Mouse (Mus musculus) common myeloid progenitor, adult 5-6 weeks (primary cell): ENCODE results near the gene Rack1. TPM values are rescaled to one million over a fixed set of nuclear protein-coding genes. Genes with fewer than 3 reads are reported as not detected.
"Not testable (repeated sequence)": the region's sequence is repeated elsewhere in the genome, so short reads cannot be mapped to it uniquely, and the experiment has no call there.

Experiments used
- ATAC-seq: replicated peaks from 2 replicates; pipeline ENCODE4 v1.8.0; 2016; ENCODE audit warnings: low read depth, mild to moderate bottlenecking, moderate TSS enrichment, inconsistent platforms; ENCODE audit not compliant: poor library complexity, severe bottlenecking
- total RNA-seq: library from RNA; stranded (forward); fragments of 200-1000, 187-1606 nt; gene quantifications from 2 replicates; pipeline ENCODE4 v1.2.3, GENCODE M21; 2017

The Rack1 gene
- total RNA-seq, 1 experiment from 2014 or later, result 1,552 TPM

DNA sequence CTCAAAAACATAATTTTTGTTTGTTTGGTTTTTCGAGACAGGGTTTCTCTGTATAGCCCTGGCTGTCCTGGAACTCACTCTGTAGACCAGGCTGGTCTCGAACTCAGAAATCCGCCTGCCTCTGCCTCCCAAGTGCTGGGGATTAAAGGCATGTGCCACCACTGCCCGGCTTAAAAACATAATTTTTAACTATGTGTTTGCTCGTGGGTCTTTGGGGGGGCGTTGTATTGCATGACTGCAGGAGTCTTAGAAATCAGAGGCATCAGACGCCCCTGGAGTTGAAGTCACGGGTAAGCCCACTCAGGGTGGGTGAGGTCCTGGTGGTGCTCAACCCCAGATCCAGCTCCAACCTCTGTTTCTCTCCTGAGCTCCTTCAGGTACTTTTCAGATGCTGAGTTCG is 8.2 kb upstream of the Rack1 start:
- ATAC-seq, result not testable (repeated sequence)

DNA sequence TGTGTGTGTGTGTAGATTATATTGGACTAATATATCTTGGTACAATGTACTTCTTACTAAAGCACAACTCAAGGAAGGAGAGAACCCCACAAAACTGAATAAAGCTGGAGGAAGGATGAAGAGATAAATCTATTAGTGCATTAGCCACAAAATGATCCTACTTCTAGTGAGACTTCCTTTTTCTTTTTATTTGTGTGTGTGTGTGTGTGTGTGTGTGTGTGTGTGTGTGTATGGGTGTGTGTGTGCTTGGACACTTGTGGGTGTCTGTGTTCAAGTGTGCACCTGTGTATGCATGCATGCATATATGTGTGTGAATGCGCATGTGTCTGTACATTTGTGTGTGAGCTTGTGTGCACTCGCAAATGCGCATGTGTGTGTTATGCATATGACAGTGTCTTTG is 6.9 kb upstream of the Rack1 start:
- no peak for ATAC-seq

DNA sequence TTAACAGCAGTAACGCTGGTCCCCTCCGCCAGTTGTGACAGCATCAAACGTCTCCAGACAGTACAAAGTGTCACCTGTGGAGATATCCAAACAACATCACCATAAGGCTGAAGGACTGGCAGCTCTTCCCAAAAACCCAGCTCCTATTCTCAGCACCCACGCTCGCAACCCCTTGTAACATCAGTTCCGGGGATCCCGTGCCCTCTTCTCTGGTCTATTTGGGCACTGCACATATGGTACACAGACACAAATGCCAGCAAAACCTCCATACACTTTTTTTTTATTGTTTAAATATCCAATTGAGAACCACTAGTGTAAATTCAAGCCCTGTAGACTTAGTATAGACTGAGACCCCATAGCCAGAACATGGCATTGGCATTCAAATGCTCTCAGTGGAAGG is 4.9 kb upstream of the Rack1 start:
- ATAC-seq, result no peak

DNA sequence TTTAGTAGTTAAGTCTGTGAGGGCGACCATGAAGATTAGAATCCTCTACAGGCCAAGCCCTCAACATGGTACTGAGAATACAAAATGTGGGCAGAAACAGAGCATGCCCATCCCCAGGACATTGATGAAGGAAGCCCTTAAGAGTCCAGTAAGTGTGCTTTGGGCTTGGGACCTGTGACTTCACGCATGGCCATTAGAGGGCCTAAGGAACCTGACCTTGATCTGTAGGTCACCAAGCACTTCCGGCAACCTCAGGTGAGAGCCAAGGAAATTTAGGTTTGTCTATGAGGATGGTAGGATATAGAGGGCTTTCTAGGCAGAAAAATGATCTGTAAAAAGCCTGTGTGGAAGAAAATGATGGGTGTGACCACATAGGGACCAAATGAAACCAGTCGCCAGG is 3.8 kb upstream of the Rack1 start:
- no peak for ATAC-seq

DNA sequence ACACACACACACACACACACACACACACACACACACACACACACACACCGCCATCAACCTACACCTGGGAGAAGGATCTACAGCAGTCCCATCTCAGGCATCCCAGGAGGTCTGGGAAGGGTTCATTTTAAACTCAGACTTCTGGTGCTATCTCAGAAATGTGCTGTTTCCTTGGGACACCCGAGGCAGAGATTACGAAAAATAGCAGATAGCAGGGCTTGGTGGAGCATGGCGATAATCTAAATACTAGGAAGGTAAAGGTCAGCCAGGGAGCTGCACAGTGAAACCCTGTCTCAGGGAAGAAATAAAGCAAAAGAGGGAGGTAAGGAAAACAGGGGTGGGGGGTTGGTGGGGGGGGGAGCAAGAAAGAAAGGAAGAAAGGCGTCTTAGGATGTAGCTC is 2.8 kb upstream of the Rack1 start:
- no peak for ATAC-seq

DNA sequence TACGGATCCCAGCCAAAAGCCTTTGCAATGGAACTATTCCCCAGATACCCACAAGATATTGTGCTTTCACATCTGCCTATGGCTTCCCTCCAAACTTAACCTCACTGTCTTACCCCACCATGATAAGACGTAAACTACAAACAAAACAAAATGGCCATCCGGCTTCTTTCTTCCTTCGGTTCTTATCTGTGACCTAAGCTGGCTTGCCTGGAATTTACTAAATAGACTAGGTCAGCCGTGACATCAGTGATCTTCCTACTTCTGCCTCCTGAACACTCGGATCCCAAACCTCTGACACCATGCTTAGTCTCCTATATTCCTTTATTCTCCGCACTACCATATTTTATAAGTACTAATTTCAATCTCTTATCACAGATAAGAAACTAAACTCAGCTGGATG is 1.8 kb upstream of the Rack1 start:
- no peak for ATAC-seq

GRCm38 (mm10) chr11:48798984-48799920 is 880 bp upstream of the Rack1 start:
- ATAC-seq, result 0 out of 2 replicates have a peak, but pooled peaks have one; percentile 1

- no peak for ATAC-seq
Measured at GRCm38 (mm10) chr11:48801831-48802772, 2.0 kb downstream of the Rack1 start.

DNA sequence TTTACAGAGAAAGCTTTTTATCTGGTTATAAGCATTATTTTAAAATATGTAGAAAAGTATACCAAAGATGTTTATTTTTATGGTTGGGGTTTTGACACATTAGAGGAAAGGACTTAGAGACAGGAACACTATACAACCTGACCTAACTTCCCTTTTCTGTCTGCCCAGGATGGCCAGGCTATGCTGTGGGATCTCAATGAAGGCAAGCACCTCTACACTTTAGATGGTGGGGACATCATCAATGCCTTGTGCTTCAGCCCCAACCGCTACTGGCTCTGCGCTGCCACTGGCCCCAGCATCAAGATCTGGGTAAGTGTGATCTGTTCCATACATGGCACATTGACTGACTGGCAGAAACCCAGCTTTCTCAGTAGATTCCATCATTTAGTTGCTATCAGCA is 3.9 kb downstream of the Rack1 start:
- ATAC-seq, result no peak

DNA sequence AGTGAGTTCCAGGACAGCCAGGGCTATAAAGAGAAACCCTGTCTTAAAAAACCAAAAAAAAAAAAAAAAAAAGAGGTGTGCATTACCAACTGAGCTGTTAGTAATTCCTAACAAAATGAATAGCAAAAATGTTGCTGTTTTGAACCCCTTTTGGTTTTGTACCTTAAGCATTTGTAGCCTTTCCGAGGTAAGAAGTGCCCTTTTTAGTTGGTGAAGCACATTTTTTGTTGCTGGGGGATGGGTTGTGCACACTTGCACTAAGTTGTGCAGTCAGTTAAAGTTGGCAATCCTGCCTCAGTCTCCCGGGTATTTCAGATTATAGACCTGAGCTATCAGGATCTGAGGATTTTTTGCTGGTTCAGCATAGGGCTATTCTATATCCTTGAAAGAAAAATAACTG is 4.8 kb downstream of the Rack1 start:
- ATAC-seq, result no peak

DNA sequence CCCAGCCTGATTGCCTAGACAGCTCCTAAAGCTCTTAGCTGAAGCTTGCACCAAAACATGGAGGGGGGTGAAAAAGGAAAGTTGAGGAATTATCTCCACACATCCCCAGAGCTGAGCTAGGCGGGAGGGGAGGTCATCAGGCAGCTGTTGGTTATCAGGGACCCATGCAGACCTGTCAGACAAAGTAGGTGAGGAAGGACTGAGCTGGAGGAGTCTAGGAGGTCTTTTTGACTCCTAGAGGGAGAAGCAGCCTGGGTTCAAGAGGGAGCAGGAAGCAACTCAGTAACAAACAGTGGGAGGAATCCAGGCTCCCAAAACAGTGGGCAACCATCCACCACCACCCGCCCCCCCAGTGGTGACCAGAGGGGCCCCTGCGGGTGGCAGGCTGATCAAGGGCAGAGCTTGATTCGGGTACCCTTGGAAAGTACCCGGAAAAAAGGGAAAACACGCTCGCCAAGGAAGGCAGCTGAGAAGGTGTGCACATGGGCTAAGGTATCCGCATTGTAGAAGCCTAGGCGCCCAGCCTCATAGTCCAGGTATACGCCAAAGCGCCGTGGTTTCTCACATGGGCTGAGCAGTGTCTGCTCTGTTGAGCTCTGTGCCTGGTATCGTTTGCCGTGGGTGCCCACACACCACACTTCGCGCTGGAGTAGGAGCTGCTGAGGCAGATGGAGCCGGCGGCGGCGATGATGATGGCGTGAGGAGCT is 6.9 kb downstream of the Rack1 start:
- peak; percentile 21; the same call in 1 of the 2 replicates for ATAC-seq

DNA sequence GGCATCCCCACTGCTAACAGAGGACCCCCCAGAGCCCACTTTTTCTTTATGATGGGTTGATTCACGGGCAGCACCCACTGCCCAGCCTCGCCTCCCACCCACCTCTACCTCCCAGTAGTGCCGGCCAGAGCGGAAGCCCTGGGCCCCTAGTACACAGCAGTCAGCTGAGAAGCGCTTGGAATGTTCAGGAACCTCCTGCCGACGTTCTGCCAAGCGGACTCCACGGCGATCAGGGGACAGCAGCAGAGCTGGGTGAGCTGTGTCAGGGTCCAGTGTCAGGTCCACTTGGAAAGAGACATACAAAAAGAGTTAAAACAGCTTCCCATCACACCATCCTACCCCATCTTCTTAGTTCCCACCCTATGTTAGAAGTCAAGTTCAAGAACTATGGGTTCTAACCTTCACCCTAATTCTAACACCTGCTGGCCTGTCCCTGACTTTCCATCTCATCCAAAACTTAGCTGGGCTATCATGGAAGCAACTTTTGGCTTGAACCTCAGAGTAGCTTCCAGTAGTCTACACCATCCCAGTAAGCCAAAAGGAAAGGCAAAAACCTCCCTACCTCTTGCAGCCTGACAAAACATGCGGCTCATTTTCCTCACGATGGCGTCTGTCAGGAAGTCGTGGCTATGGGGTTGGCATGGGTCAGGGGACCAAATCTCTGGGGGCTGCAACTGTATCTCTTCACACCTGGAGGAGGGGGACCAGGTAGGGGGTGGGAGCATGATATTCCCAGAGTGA is 7.6 kb downstream of the Rack1 start:
- 0 out of 2 replicates have a peak, but pooled peaks have one; percentile 3 for ATAC-seq

DNA sequence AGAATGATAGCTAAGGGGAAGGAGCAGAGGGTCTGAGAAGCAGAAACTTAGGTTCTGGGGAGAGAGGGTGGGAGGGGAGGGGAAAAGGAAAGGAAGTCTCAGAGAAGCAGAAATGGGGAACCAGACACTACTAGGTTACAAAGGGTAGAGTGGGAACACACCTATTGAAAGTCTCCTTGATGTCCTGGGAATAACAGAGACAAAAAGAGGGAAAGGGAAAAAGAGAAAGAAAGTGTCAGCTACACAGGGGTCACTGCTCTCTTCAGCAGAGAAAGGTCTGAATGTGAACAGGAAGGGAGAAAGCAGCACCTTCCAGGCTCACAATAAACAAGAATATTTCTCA is 8.1 kb downstream of the Rack1 start:
- no peak for ATAC-seq

DNA sequence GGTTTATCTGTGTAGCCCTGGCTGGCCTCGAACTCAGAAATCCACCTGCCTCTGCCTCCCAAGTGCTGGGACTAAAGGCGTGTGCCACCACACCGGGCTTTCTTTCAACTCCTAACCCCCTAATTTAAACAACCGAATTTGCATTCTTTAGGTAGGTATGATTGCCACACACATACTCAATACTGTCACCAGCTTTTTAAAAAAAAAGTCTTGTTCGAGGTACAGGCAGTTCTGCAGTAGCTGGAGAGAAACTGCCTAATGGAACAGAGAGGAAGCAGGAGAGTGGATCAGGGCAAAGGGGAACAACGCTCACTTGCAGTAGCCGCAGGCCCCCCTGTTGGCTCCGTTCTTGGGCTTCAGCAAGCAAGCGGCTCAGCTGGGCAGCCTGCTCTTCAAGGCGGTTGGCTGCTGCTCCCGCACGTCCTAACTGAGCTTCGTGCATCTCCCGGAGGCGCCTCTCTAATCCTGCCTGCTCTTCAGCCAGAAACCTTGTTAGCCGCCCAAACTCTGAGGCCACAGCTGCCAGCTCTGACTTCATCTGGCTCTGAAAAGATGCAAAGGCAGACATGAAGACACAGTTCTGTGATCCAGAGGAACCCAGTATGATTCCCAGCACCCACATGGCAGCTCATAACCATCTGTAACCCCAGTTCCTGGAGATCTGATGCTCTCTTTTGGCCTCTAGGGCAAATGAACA is 8.8 kb downstream of the Rack1 start:
- no peak for ATAC-seq

GRCm38 (mm10) chr11:48809434-48809830 is 9.3 kb downstream of the Rack1 start:
- ATAC-seq, result no peak

GRCm38 (mm10) chr11:48810142-48810541 is 10.0 kb downstream of the Rack1 start:
- no peak for ATAC-seq

- no peak for ATAC-seq
Measured at GRCm38 (mm10) chr11:48813782-48814181, 13.7 kb downstream of the Rack1 start.

DNA sequence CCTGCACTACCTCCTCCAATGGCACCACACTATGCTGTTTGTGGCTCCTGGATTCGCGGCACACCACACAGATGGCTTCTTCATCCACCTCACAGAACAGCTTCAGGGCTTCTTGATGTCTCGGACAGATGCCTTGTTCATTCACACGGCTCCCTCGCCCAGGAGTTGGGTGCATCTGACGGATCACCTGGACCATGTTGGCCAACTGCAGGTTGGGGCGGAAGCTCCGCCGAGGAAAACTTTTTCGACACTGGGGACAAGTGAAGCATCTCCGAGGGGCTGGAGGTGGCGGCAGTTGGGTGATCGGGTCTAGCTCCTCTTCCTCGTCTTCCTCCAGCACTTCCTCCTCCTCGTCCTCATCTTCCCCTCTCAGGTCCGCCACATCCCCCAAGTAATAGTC is 15.7 kb downstream of the Rack1 start:
- ATAC-seq, result no peak

DNA sequence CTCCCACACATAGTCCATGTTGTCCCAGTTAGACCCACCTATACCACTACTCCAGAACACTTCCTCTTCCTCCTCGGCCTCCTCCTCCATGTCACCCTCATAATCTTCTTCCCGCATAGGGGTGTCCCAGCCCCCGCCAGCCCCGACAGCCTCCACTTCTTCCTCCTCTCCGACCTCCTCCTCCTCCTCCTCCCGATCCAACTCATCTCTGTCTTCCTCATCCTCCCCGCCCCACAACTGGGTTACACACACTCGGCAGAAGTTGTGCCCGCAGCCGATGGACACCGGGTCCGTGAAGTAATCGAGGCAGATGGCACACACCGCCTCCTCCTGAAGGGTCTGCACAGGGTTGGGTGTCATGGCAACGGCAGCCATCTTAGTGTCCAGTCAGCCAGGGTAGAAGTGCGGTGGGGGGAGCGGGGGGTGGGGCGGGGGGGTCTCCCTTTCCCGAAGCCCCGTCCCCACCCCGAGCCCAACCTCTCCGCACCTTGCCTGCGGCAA is 16.2 kb downstream of the Rack1 start:
- ATAC-seq, result peak; percentile 15
